Mouse (Mus musculus): ENCODE data around the gene Osbpl3. TPM values are rescaled to one million over a fixed set of nuclear protein-coding genes. Genes with fewer than 3 reads are reported as not detected.
"Not testable (repeated sequence)": the region's sequence is repeated elsewhere in the genome, so short reads cannot be mapped to it uniquely, and the experiment has no call there.

The Osbpl3 gene
- polyA plus RNA-seq, 1 experiment from 2014 or later, result 12.5 TPM

DNA sequence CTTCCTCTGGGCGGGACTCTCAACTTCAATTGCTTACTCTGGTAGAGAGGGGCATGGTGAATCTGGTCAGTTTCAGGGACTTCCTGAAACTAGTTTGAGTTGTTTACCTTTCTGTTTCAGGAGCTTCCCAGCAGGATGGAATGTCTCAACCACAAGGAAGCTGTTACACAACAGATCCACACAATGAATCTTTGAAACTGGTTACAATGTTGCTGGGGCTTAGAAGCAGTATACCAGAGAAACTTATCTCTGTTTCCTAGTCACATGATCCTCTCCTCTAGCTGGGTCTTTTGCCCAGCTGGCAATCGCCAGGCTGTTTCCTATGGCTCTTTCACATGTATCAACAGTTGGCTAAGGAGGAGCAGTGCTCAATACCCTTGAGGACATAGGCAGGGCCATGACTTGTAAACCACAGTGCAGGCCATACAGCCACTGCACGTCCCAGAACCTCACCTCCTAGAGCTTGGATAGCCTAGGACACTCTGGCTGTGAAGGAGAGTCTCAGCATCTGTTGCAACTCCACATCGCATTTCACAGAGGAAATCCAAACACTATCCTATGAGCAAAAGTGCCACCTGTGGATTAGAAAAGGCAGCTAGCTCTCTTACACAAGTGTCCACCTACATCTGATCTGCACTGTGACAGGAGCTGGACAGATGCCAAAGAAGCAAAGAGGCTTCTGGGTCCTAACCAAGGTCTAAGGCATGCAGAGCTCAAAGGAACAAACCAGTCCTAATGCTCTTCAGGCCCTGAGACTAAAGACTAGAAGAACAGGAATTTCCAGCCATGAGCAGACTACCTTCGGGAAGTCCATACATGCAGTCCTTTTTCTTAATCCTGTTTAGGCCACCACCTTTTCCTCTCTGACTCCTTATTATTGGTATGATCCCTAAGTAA, 14.8 kb downstream of the Osbpl3 start:
- Histone ChIP-seq H3K9me3 (ENCODE audit: control insufficient read depth) (no peaks in the 10 kb centered on the region), H3K4me2 (replicated peaks; ENCODE audit: low read depth) (no peak overlapping the region), H3K9ac (ENCODE audit: low read depth, low read length) (no peak overlapping the region), H3K36me3 (ENCODE audit: control insufficient read depth, insufficient read depth) (peaks cover 5% of the 10 kb centered on the region; the same call in 1 of the 2 replicates), H3K27ac (ENCODE audit: low read depth, low read length) (peak overlapping the region; percentile 41), H3K4me1 (replicated peaks; ENCODE audit: control insufficient read depth, insufficient read depth, low read length) (no peaks in the 10 kb centered on the region), H3K4me3 (ENCODE audit: low read depth, low read length) (no peak overlapping the region), H3K27me3 (replicated peaks; ENCODE audit: control insufficient read depth, insufficient read depth, low read length) (no peaks in the 10 kb centered on the region)
- 70% methylated on average over 5 of the region's 5 CpGs for WGBS
- 0 out of 2 replicates have a peak, but pooled peaks have one; percentile 9 for ATAC-seq
- no peak for TF ChIP-seq CTCF (IDR thresholded peaks at IDR 0.05; ENCODE audit: low read depth)

DNA sequence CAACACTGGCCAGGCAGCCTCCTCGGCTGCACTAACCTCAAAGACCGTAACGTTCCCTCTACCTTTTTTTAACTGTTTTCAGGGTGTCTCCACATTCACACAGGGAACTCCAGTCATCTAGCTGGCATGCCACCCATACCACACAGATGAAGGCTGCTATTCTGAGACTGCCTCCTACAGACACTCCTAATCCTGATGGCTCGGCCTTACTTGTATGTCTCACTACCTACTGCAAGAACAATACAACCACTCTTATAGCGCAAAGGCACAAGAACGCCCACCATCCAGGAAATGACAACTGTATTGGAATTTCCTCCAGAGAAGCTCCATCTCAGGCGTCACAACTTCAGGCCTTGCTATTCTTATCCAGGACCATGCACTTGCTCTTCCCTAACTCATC, 15.8 kb downstream of the Osbpl3 start:
- H3K4me1 ChIP-seq (replicated peaks; ENCODE audit: control insufficient read depth, insufficient read depth, low read length), result no peaks in the 10 kb centered on the region
- ATAC-seq, result no peak
- H3K9ac ChIP-seq (ENCODE audit: low read depth, low read length), result no peak overlapping the region
- no peaks in the 10 kb centered on the region for H3K9me3 ChIP-seq (ENCODE audit: control insufficient read depth)
- H3K27ac ChIP-seq (ENCODE audit: low read depth, low read length), result no peak overlapping the region
- H3K27me3 ChIP-seq (replicated peaks; ENCODE audit: control insufficient read depth, insufficient read depth, low read length), result no peaks in the 10 kb centered on the region
- H3K4me3 ChIP-seq (ENCODE audit: low read depth, low read length), result no peak overlapping the region
- no peak overlapping the region for H3K4me2 ChIP-seq (replicated peaks; ENCODE audit: low read depth)
- TF ChIP-seq CTCF (IDR thresholded peaks at IDR 0.05; ENCODE audit: low read depth), result no peak
- WGBS, result 92% methylated on average over 7 of the region's 7 CpGs
- H3K36me3 ChIP-seq (ENCODE audit: control insufficient read depth, insufficient read depth), result peaks cover 5% of the 10 kb centered on the region; the same call in 1 of the 2 replicates

DNA sequence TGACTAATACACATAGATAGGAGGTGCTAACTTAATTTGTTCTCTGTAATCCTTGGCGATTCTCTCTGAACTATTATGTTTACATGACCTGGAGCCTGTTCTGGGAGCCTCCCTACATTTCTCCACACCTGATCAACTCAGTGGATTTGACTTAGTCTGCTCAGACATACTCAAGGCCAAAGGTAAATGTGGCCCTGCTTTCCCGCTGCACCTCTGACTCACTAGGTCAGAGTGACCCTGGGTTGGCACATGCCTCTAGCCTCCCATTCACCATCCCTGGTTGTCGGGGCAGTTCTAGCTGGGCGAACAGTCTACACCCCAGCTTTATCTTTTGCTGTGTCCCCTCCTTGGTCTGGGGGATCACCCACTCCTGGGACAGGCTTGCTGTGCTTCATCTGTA, 17.1 kb downstream of the Osbpl3 start:
- ATAC-seq, result peak; percentile 52
- H3K4me2 ChIP-seq (replicated peaks; ENCODE audit: low read depth), result not testable (repeated sequence)

GRCm38 (mm10) chr6:50437815-50438214, 18.2 kb downstream of the Osbpl3 start:
- no peak for TF ChIP-seq CTCF (IDR thresholded peaks at IDR 0.05; ENCODE audit: low read depth)
- Histone ChIP-seq H3K4me3 (ENCODE audit: low read depth, low read length) (no peak overlapping the region), H3K27ac (ENCODE audit: low read depth, low read length) (no peak overlapping the region), H3K4me2 (replicated peaks; ENCODE audit: low read depth) (no peak overlapping the region), H3K9ac (ENCODE audit: low read depth, low read length) (no peak overlapping the region), H3K36me3 (ENCODE audit: control insufficient read depth, insufficient read depth) (peaks cover 5% of the 10 kb centered on the region; the same call in 1 of the 2 replicates), H3K9me3 (ENCODE audit: control insufficient read depth) (no peaks in the 10 kb centered on the region), H3K27me3 (replicated peaks; ENCODE audit: control insufficient read depth, insufficient read depth, low read length) (no peaks in the 10 kb centered on the region), H3K4me1 (replicated peaks; ENCODE audit: control insufficient read depth, insufficient read depth, low read length) (no peaks in the 10 kb centered on the region)
- no peak for ATAC-seq
- 96% methylated on average over 2 of the region's 2 CpGs for WGBS

More for the DNA sequence above, 17.1 kb downstream of the Osbpl3 start:
- H3K4me1 ChIP-seq (replicated peaks; ENCODE audit: control insufficient read depth, insufficient read depth, low read length); H3K4me3 ChIP-seq (ENCODE audit: low read depth, low read length); H3K36me3 ChIP-seq (ENCODE audit: control insufficient read depth, insufficient read depth); H3K27ac ChIP-seq (ENCODE audit: low read depth, low read length); H3K27me3 ChIP-seq (replicated peaks; ENCODE audit: control insufficient read depth, insufficient read depth, low read length); H3K9ac ChIP-seq (ENCODE audit: low read depth, low read length); H3K9me3 ChIP-seq (ENCODE audit: control insufficient read depth): not testable (repeated sequence)
- WGBS, result 73% methylated on average over 4 of the region's 4 CpGs

DNA sequence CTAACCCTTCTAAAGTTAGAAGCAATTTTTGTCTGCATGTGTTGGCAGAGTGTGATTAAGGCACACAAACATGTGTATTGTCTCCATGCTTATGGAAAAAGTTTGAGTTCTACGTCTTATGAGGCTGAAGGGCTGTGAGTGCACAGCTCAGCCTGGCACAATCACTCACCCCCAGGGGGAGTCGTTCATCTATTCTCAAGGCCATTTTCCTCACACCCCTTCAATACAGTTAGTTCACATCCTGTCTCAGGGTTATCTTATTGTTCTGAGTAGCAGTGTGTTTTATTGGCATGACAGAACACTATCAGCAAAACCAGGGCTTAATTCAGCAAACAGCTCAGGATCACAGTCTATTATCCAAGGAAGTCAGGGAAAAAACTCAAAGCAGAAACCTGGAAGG, 19.3 kb downstream of the Osbpl3 start:
- H3K4me2 ChIP-seq (replicated peaks; ENCODE audit: low read depth), result no peak overlapping the region
- no peak for ATAC-seq
- peaks cover 5% of the 10 kb centered on the region; the same call in 1 of the 2 replicates for H3K36me3 ChIP-seq (ENCODE audit: control insufficient read depth, insufficient read depth)
- no peaks in the 10 kb centered on the region for H3K4me1 ChIP-seq (replicated peaks; ENCODE audit: control insufficient read depth, insufficient read depth, low read length)
- no peak overlapping the region for H3K27ac ChIP-seq (ENCODE audit: low read depth, low read length)
- no peaks in the 10 kb centered on the region for H3K27me3 ChIP-seq (replicated peaks; ENCODE audit: control insufficient read depth, insufficient read depth, low read length)
- 67% methylated on average over 2 of the region's 2 CpGs for WGBS
- H3K9ac ChIP-seq (ENCODE audit: low read depth, low read length), result no peak overlapping the region
- H3K4me3 ChIP-seq (ENCODE audit: low read depth, low read length), result no peak overlapping the region
- H3K9me3 ChIP-seq (ENCODE audit: control insufficient read depth), result no peaks in the 10 kb centered on the region
- TF ChIP-seq CTCF (IDR thresholded peaks at IDR 0.05; ENCODE audit: low read depth), result peak; percentile 34

GRCm38 (mm10) chr6:50432491-50432890, 23.5 kb downstream of the Osbpl3 start:
- H3K27ac ChIP-seq (ENCODE audit: low read depth, low read length), result no peak overlapping the region
- H3K36me3 ChIP-seq (ENCODE audit: control insufficient read depth, insufficient read depth), result no peaks in the 10 kb centered on the region
- 81% methylated on average over 5 of the region's 5 CpGs for whole genome bisulfite sequencing
- no peak overlapping the region for H3K9ac ChIP-seq (ENCODE audit: low read depth, low read length)
- no peak overlapping the region for H3K4me2 ChIP-seq (replicated peaks; ENCODE audit: low read depth)
- H3K27me3 ChIP-seq (replicated peaks; ENCODE audit: control insufficient read depth, insufficient read depth, low read length), result no peaks in the 10 kb centered on the region
- no peak overlapping the region for H3K4me3 ChIP-seq (ENCODE audit: low read depth, low read length)
- H3K9me3 ChIP-seq (ENCODE audit: control insufficient read depth), result no peaks in the 10 kb centered on the region
- no peak for TF ChIP-seq CTCF (IDR thresholded peaks at IDR 0.05; ENCODE audit: low read depth)
- ATAC-seq, result no peak
- H3K4me1 ChIP-seq (replicated peaks; ENCODE audit: control insufficient read depth, insufficient read depth, low read length), result no peaks in the 10 kb centered on the region
